Mouse (Mus musculus): ENCODE measurements around the gene D430042O09Rik. TPM values are rescaled to one million over a fixed set of nuclear protein-coding genes. Genes with fewer than 3 reads are reported as not detected.

Gene D430042O09Rik
- polyA plus RNA-seq, 1 experiment from 2014 or later, result 9.0 TPM

DNA sequence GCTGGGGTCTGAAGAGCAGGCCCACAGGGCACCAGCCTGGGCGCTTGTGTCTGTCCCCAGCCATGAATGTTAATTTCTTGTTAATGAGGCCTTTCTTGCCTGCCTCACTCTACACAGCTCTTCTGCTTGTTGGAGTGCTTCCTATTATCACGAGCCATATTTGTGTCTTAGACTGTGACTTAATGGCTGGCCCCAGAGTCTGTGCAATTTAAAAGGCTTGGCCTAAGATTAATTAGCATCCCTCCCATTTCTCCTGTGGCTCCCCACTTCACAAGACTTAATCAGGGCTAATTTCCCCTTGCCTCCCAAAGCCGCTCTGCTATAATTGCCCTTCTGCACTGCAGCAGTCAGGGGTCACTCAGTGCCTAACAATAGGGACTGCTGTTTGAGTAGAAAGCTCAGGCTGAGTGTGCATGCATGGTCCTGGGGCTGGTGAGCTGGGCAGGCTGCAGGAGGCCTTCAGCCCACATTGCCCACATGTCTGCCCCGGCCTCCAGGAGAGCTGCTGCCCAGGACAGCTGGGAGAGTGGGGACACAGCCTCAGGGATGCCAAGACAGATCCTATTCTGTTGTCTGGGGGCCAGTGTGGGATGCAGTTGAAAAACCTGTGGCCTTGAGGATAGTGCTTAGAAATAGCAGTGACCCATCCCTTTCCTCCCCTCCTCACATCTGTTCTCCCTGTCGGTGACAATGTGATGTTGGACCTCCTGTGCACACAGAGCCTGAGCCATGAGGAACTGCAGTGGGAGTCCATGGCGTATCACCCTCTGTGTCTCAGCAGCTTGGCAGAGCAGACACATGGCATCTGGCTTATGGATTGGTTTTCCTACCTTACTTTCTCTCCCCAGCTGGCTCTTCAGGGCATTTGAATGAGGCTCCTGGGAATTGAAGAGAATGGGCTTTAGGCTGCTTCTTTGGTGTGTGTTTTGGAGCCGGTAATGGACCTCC, 55.5 kb downstream of the D430042O09Rik start:
- Histone ChIP-seq H3K36me3 (ENCODE audit: control insufficient read depth, insufficient read depth, low read length) (0 out of 2 replicates have a peak, but pooled peaks cover 11% of the 10 kb centered on the region), H3K4me3 (ENCODE audit: low read depth, low read length) (no peak overlapping the region), H3K4me1 (ENCODE audit: control insufficient read depth, insufficient read depth, low read length) (no peaks in the 10 kb centered on the region), H3K27me3 (replicated peaks; ENCODE audit: control insufficient read depth, insufficient read depth, low read length) (no peaks in the 10 kb centered on the region), H3K27ac (replicated peaks; ENCODE audit: low read depth, low read length) (no peak overlapping the region), H3K9me3 (ENCODE audit: control insufficient read depth, low read length) (no peaks in the 10 kb centered on the region), H3K4me2 (ENCODE audit: low read depth, low read length) (no peak overlapping the region), H3K9ac (ENCODE audit: low read depth, low read length) (no peak overlapping the region)
- 46% methylated on average over 7 of the region's 7 CpGs for WGBS
- DNase-seq (ENCODE audit: low spot score) (peak; percentile 25), ATAC-seq (ENCODE audit: low read depth) (no peak)

DNA sequence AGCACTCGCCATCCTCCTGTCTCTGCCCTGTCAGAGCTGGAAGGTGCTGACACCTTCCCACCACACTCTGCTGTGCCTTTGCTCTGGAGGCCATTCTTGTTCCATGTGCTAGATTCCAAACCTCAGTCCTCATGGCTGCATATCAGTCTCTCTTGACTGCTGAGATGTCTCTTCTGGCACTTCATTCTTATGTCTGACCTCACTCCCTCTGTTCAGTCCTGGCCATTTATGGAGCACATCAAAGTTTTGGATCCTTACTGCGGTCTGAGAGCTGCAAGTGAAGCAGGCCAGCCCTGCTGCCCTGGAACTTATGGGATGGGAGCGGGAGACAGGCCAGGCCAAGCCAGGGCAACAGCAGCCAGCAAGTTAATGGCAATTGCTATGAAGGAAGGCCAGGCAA, 56.7 kb downstream of the D430042O09Rik start:
- WGBS, result 89% methylated on average over 3 of the region's 3 CpGs

DNA sequence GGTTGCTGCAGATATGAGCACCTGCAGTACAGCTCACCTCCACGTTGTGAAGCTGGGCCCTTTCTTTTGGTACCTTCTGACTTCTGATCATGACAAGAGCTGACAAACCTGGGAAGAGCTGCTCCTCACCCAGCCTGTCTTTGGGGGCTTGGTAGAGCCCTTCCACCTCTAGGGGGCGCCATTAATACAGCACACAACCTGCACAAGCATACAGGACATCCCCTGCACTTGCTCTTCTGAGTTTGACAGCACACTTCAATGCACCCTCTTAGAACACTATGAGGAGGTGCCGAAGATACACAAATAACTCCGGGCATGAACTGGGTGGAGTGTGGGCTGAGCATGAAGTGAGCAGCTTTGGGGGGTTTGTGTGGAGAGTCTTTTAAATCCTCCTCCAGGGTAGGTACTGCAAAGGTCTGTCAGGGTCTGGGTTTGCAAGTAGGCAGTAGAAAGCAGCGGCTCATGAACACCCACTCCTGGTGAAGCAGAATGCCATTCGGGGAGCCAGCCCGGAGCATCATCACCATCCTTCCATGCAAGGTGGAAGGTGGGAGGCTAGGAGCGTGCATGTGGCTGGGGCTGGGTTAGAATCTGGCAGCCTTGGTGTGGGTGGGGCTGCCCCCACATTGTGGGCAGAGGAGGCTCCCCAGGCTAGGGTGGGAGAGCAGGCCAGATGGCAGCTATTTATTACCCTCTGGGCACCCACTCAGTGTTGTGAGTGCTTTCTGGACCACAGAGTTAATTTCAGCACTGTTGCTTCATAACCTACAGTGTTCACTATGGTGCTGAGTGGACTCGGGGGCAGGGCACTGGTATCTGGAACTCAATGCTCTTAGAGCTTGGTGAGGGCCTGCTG, 59.5 kb downstream of the D430042O09Rik start:
- Histone ChIP-seq H3K4me3 (ENCODE audit: low read depth, low read length) (no peak overlapping the region), H3K27me3 (replicated peaks; ENCODE audit: control insufficient read depth, insufficient read depth, low read length) (no peaks in the 10 kb centered on the region), H3K4me2 (ENCODE audit: low read depth, low read length) (no peak overlapping the region), H3K9ac (ENCODE audit: low read depth, low read length) (no peak overlapping the region), H3K4me1 (ENCODE audit: control insufficient read depth, insufficient read depth, low read length) (peaks cover 2% of the 10 kb centered on the region; the same call in 1 of the 2 replicates), H3K36me3 (ENCODE audit: control insufficient read depth, insufficient read depth, low read length) (peaks cover 21% of the 10 kb centered on the region; the same call in 1 of the 2 replicates), H3K9me3 (ENCODE audit: control insufficient read depth, low read length) (no peaks in the 10 kb centered on the region), H3K27ac (replicated peaks; ENCODE audit: low read depth, low read length) (no peak overlapping the region)
- peak; percentile 68 for DNase-seq (ENCODE audit: low spot score)
- WGBS, result 69% methylated on average over 9 of the region's 9 CpGs
- ATAC-seq (ENCODE audit: low read depth), result no peak

More for the DNA sequence above, 56.7 kb downstream of the D430042O09Rik start:
- Histone ChIP-seq H3K4me2 (ENCODE audit: low read depth, low read length) (no peak overlapping the region), H3K4me1 (ENCODE audit: control insufficient read depth, insufficient read depth, low read length) (peaks cover 2% of the 10 kb centered on the region; the same call in 1 of the 2 replicates), H3K27me3 (replicated peaks; ENCODE audit: control insufficient read depth, insufficient read depth, low read length) (no peaks in the 10 kb centered on the region), H3K9me3 (ENCODE audit: control insufficient read depth, low read length) (no peaks in the 10 kb centered on the region), H3K9ac (ENCODE audit: low read depth, low read length) (no peak overlapping the region), H3K36me3 (ENCODE audit: control insufficient read depth, insufficient read depth, low read length) (0 out of 2 replicates have a peak, but pooled peaks cover 11% of the 10 kb centered on the region), H3K27ac (replicated peaks; ENCODE audit: low read depth, low read length) (no peak overlapping the region), H3K4me3 (ENCODE audit: low read depth, low read length) (no peak overlapping the region)
- ATAC-seq (ENCODE audit: low read depth), result no peak
- no peak for DNase-seq (ENCODE audit: low spot score)

DNA sequence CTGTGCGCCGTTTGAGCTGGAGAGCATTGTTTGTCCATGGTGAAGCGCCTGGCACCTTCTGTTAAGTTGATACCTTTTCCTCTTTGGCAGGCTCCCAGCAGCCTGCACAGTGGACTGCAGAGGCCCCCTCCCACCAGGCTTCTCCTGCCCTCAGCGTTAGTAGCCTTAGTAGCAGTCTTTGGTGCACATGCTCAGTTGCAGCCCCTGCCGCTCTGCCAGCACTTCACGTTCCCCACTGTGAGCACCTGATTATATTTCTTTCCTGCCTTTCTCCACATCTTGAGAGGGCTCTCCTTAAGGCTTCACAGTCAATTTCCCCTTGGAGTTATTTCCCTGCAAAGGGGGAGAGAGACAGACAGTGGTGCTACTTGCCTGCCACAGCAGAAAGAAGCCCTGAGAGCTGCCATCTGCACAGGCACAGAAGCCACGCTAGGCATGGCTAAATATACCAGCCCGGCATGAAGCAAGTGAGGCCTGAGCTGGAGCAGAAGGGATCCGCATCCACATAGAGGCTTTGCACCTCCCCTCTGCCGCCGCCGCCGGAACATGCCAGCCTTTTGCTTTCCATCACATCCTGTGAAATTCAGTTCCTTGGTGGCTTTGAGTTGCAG, 65.4 kb downstream of the D430042O09Rik start:
- Histone ChIP-seq H3K27ac (replicated peaks; ENCODE audit: low read depth, low read length) (no peak overlapping the region), H3K9me3 (ENCODE audit: control insufficient read depth, low read length) (no peaks in the 10 kb centered on the region), H3K36me3 (ENCODE audit: control insufficient read depth, insufficient read depth, low read length) (peaks cover 25% of the 10 kb centered on the region; the same call in 1 of the 2 replicates), H3K4me2 (ENCODE audit: low read depth, low read length) (no peak overlapping the region), H3K4me1 (ENCODE audit: control insufficient read depth, insufficient read depth, low read length) (peaks cover 2% of the 10 kb centered on the region; the same call in 1 of the 2 replicates), H3K4me3 (ENCODE audit: low read depth, low read length) (no peak overlapping the region), H3K27me3 (replicated peaks; ENCODE audit: control insufficient read depth, insufficient read depth, low read length) (no peaks in the 10 kb centered on the region), H3K9ac (ENCODE audit: low read depth, low read length) (0 out of 2 replicates have a peak overlapping the region, but pooled peaks have one; percentile 14)
- ATAC-seq (ENCODE audit: low read depth), result peak; percentile 80; the same call in 1 of the 2 replicates
- DNase-seq (ENCODE audit: low spot score), result peak; percentile 66
- 71% methylated on average over 13 of the region's 13 CpGs for WGBS

DNA sequence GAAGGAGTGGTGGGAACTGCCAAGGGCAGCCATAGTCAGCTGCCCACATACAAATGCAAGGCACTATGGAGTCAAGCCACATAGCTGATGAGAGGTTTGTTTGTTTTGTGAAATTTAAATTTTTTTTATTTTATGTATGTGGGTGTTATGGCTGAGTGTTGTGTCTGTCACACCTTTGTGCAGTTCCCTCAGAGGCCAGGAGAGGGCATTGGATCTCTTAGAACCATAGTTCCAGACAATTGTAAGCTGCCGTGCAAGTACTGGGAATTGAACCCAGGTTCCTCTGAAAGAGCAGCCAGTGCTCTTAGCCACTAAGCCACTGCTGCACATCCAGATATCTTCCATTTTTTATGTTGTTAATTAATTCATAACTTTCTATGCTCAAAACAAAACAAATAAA, 75.5 kb downstream of the D430042O09Rik start:
- 0 out of 2 replicates have a peak, but pooled peaks cover 7% of the 10 kb centered on the region for H3K4me1 ChIP-seq (ENCODE audit: control insufficient read depth, insufficient read depth, low read length)
- ATAC-seq (ENCODE audit: low read depth), result no peak
- H3K36me3 ChIP-seq (ENCODE audit: control insufficient read depth, insufficient read depth, low read length), result 0 out of 2 replicates have a peak, but pooled peaks cover 3% of the 10 kb centered on the region
- no peak overlapping the region for H3K4me2 ChIP-seq (ENCODE audit: low read depth, low read length)
- H3K9me3 ChIP-seq (ENCODE audit: control insufficient read depth, low read length), result no peaks in the 10 kb centered on the region
- H3K27me3 ChIP-seq (replicated peaks; ENCODE audit: control insufficient read depth, insufficient read depth, low read length), result no peaks in the 10 kb centered on the region
- DNase-seq (ENCODE audit: low spot score), result no peak
- H3K4me3 ChIP-seq (ENCODE audit: low read depth, low read length), result no peak overlapping the region
- H3K9ac ChIP-seq (ENCODE audit: low read depth, low read length), result no peak overlapping the region
- no peak overlapping the region for H3K27ac ChIP-seq (replicated peaks; ENCODE audit: low read depth, low read length)
- WGBS, result 75% methylated on average over 1 of the region's 1 CpGs

DNA sequence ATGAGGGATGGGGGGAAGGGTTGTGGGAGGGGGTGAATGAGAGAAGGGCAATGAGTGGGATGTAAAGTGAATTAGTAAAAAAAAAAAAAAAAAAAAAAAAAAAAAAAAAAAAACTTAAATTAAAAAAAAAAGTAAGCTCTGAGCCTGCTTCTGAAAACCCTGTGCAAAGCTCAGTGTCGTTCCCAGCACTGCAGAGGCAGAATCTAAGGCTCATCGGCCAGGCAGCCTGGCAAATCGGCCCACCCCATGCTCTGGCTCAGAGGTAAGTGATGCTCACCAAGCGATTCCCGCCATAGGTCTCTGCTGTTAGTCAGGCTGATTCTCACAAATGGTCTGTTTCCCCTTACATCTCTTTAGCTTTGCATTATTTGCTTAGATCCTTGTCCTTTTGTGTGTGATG, 78.4 kb downstream of the D430042O09Rik start:
- DNase-seq (ENCODE audit: low spot score) (no peak), ATAC-seq (ENCODE audit: low read depth) (no peak)
- WGBS, result 67% methylated on average over 3 of the region's 5 CpGs
- no peaks in the 10 kb centered on the region for H3K27me3 ChIP-seq (replicated peaks; ENCODE audit: control insufficient read depth, insufficient read depth, low read length)
- no peak overlapping the region for H3K4me3 ChIP-seq (ENCODE audit: low read depth, low read length)
- H3K36me3 ChIP-seq (ENCODE audit: control insufficient read depth, insufficient read depth, low read length), result no peaks in the 10 kb centered on the region
- no peak overlapping the region for H3K4me2 ChIP-seq (ENCODE audit: low read depth, low read length)
- no peak overlapping the region for H3K27ac ChIP-seq (replicated peaks; ENCODE audit: low read depth, low read length)
- no peak overlapping the region for H3K9ac ChIP-seq (ENCODE audit: low read depth, low read length)
- H3K4me1 ChIP-seq (ENCODE audit: control insufficient read depth, insufficient read depth, low read length), result 0 out of 2 replicates have a peak, but pooled peaks cover 7% of the 10 kb centered on the region
- no peaks in the 10 kb centered on the region for H3K9me3 ChIP-seq (ENCODE audit: control insufficient read depth, low read length)

DNA sequence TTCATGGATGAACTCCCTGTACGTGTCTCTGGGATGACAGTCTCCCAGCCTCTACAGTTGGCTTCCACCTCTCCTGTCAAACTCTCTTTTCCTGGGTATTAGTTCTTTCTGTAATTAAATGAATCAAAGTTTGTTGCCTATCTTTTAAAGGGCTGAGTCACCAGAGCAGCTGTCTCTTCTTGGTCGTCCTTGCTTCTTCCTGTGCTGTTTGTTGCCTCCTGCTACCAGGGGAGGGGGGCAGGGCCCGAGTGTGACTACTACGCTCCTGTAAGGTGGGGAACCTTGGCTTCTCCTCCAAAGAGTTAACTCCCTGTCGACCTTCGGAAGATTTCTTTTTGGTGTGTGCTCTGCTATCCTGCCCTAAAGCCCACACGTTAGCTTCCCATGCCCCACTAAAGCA, 79.4 kb downstream of the D430042O09Rik start:
- H3K4me3 ChIP-seq (ENCODE audit: low read depth, low read length), result no peak overlapping the region
- DNase-seq (ENCODE audit: low spot score) (no peak), ATAC-seq (ENCODE audit: low read depth) (no peak)
- H3K4me1 ChIP-seq (ENCODE audit: control insufficient read depth, insufficient read depth, low read length), result 0 out of 2 replicates have a peak, but pooled peaks cover 7% of the 10 kb centered on the region
- H3K9me3 ChIP-seq (ENCODE audit: control insufficient read depth, low read length), result no peaks in the 10 kb centered on the region
- no peak overlapping the region for H3K4me2 ChIP-seq (ENCODE audit: low read depth, low read length)
- H3K9ac ChIP-seq (ENCODE audit: low read depth, low read length), result no peak overlapping the region
- no peaks in the 10 kb centered on the region for H3K27me3 ChIP-seq (replicated peaks; ENCODE audit: control insufficient read depth, insufficient read depth, low read length)
- H3K27ac ChIP-seq (replicated peaks; ENCODE audit: low read depth, low read length), result no peak overlapping the region
- H3K36me3 ChIP-seq (ENCODE audit: control insufficient read depth, insufficient read depth, low read length), result no peaks in the 10 kb centered on the region
- WGBS, result 63% methylated on average over 7 of the region's 7 CpGs

DNA sequence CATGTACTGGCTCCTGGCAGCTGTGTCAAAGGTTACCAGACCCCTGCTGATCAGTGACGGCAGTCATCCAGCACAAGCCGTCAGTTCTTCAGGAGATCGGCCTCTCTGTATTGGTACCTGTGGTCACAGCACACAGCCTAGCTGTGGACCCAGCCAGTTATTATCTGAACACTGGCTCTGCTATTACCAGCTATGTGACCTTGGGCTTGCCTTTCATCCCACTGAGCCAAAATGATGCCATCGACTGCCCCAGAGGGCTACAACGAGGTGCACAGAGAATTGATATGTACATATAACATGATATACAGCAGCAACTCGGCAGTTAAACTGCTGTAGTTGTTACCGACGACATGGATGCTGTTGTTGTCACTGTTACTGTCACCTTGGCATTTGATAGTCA, 82.4 kb downstream of the D430042O09Rik start:
- no peak for ATAC-seq (ENCODE audit: low read depth)
- H3K4me1 ChIP-seq (ENCODE audit: control insufficient read depth, insufficient read depth, low read length), result 0 out of 2 replicates have a peak, but pooled peaks cover 7% of the 10 kb centered on the region
- no peaks in the 10 kb centered on the region for H3K9me3 ChIP-seq (ENCODE audit: control insufficient read depth, low read length)
- no peak for DNase-seq (ENCODE audit: low spot score)
- no peaks in the 10 kb centered on the region for H3K36me3 ChIP-seq (ENCODE audit: control insufficient read depth, insufficient read depth, low read length)
- no peak overlapping the region for H3K4me2 ChIP-seq (ENCODE audit: low read depth, low read length)
- no peaks in the 10 kb centered on the region for H3K27me3 ChIP-seq (replicated peaks; ENCODE audit: control insufficient read depth, insufficient read depth, low read length)
- no peak overlapping the region for H3K27ac ChIP-seq (replicated peaks; ENCODE audit: low read depth, low read length)
- no peak overlapping the region for H3K9ac ChIP-seq (ENCODE audit: low read depth, low read length)
- WGBS, result 73% methylated on average over 8 of the region's 8 CpGs
- no peak overlapping the region for H3K4me3 ChIP-seq (ENCODE audit: low read depth, low read length)
